Mouse (Mus musculus) layer of hippocampus, adult 9-10 months (tissue): ENCODE data around the gene 1110008P14Rik.
A peak's percentile ranks its signal among the peaks of the same experiment; 100 is the strongest.

Experiments used
- DNase-seq: peaks from one replicate; pipeline ENCODE4 v3.0.0; 2022; ENCODE audit warnings: low spot score

The 1110008P14Rik gene

DNA sequence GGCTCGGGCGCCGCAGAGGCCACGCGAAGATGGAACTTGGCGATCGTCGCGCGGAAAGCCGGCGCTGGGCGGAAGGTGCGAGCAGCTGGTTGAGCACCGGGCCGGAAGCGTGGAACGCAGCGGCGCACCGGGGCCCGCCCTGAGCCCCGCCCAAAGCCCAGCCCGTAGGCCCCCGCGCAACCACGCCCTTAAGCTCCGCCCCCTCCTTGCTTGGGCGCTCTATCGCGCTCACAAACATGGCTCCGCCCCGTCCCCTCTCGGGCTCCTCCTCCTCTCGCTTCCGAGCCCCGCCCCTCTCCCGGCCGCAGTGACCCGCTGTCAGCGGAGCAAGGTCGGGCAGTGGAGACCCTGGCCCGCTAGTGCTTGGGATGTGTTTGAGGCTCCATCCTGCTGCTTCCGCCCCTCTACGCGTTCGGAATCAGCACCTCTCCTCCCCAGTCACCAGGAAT is at the start of gene 1110008P14Rik:
Gene 1110008P14Rik, minus strand, starts transcription at position 164 of the 449 bp plus-strand sequence.
- DNase-seq: no peak

DNA sequence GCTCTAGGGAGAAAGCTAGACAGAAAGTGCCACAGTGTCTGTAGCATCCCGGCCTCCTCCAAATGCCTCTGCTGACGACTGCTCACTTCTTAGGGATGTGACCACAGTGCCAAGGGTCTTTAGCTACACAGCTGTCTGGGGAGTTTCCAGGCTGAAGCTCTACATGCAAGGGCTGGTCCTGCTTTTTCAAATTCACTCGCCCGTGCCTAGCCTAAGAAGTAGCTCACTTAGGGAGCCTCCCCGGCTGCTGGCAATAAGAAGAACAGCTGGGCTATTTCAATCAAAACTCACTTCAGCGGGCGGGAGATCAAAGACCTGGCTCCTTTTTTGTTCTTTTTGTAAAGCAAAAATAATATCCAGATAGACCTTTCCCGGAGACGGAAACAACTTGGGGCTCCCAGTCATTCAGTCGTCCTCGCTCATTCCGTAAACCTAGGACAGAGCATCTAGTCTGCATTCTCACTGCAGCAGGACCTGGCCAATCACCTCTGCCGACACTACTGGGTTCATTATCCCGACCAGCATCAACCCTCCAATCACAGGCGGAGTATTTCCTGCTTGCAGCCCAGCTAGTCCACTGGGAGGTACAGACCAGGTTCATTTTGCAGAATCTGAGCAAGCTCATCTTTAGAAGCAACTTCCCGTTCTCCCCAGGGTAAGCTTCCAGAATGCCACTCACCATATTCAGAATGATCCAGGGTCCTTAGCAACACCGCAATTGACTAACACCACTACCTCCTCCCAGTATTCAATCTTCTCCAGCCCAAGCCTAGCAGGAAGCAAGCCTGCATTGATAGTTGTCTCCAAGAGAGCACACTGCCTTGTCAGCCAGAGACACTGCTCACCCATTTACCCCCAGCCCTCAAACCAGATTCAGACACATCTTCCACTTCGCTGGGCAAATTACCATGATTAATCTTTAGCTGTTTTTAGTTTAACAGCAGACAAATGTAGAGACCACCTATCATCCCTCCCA is 49.3 kb upstream of the 1110008P14Rik start:
- peak; percentile 80 for DNase-seq

DNA sequence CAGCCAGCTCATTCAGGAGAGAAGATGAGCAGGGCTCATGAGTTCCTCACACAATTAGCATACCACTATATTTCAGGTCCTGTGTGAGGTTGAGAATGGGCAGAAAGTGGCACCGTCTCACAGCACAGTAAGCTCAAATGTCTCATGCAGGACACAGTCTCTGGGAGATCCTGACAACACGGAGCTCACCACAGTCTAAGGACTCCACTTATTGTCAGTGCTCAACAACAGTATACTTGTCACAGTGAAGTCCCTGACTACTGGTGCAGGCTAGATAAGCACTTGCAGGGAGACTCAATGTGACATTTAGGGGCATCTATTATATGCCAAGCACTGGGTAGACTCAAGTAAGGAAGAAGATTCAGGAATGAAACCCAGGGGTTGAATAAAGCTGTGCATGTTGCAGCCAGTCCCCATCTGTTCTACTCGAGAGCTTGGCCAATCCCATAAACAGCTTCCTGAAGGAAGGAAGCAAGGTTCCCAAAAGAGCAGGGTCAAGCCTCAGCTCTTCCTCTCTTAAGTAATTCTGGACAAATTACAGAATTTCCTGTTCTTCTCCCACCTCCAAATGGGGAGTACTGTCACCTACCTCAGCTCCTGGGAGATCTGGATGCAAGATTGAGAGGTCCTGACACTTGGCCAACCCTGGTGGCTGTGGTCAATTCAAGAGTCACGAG is 47.6 kb upstream of the 1110008P14Rik start:
- no peak for DNase-seq

DNA sequence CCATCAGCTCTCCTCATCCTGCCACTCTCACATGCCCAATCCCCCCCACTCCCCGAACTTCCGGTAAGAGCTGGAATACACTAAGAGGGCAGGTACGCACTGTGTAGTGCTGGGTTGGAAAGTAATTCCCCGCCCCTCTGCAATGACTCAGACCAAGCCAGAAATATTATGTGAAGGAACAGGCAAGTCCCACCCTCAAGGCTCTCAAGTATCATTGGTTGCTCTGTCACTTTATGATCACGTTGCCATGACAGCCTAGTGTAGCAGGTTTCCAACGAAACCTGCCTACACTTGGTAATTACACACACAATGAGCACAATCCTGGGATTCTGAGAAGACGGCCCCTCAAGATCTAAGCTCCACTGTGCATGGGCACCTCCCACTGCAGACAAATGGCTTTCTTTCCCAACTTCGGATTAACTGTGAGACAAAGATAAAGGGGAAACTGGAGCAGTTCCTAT is 46.6 kb upstream of the 1110008P14Rik start:
- DNase-seq: peak; percentile 59

DNA sequence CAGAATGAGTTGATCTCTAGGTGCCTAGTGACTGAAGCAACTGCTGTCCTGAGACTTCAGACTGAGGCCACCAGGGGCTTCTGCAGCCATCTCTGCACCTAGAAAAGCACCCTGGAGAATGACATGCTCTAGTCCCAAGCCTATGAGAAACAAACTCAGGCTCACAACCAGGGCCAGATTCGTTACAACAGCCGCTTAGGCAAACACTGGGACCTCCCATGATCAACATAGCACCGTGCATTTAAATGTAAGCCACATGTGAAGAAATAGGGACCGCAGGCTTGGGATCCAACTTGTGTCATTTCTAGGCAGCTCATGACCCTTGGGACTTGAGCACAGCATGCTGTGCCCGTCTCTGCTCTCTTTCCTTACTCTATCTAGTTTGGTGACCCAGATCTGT is 46.0 kb upstream of the 1110008P14Rik start:
- no peak for DNase-seq

DNA sequence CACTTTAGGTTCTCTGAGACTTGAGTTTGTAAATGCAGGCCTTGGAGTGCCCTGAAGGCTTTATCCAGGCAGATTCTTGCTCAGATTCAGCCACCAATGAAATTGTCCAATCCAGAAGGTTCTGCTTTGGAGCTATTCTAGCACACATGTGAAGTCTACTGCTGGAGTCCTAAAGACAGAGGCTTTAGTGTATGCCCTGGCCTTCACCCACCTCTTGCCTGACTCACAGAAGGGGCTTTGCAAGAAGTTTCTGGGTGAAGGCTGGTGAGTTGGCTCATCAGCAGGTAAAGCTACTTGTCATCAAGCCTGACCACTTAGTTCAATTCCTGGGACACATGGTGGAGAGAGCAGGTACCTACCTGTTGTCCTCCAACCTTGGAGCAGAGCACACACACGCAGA is 44.4 kb upstream of the 1110008P14Rik start:
- DNase-seq: no peak

DNA sequence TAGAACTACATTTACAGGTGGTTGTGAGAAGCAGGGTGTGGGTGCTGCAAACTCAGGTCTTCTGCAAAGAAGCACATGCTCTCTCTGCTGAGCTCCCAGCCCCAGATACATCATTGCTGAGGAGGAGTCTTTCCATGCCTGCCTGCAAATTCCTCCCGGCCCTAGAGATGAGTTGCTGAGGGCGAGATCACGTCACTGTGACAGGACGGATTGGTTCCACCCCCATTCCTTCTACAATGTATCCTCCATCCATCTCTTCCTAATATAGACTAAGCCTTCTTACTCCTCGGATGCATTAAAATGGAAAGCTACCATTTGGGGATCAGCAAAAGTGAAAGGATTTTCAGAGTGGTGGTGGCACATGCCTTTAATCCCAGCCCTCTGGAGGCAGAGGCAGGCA is 43.8 kb upstream of the 1110008P14Rik start:
- DNase-seq: no peak

DNA sequence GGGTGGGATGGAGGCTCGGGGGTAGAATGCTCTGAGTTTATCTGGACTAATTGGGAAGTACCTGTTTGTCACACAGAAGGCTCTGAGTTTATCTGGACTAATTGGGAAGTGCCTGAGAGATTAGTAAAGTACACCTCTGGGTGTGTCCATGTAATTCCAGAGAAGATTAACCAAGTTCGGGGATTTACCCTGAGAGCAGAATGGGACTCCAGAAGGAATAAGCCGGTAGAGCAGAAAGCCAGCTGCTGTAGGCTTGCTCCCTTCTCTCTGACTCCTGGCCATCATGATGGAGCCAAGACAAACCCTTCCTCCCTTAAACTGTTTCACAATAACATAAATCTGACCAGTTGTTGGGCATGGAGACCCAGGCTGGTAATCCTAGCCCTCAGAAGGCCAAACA is 43.1 kb upstream of the 1110008P14Rik start:
- DNase-seq: no peak

DNA sequence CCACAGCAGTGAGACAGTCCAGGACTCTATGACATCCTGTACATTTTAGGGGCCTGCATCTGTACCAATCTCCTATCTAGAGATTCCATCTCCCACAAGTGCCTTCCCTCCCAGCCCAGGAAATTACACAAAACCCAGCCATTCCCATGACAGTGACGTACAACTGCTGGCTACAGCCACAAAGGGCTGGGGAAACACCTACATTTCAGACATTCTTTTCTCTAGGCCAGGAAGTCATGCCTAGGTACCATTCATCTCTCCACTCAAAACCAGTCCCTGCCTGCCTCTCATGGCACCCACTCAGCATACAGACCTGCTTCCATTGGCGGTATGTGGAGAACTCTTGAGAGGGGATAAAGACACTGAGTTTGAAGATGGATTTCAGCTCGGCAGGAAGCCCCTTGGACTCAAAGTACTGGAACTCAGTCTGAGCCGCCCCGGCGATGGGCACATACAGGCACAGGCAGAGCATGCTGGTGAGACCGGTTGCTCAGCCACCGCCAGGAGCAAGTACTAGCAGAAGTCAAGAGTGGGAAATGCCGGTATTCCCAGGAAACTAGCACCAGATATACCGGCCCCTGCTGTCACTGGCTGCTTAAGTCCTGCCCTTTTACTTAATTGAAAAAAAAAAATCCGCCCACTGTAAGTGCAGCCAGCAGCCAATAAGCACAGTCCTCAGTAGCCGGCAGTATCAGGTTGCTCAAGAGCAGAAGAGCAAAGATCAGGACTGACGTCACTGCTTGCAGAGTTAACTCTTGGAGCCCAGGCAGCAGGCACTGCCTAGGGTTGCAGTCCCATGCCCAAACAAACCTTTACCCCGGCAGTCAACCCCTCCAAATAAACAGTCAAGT is 42.0 kb upstream of the 1110008P14Rik start:
- no peak for DNase-seq

DNA sequence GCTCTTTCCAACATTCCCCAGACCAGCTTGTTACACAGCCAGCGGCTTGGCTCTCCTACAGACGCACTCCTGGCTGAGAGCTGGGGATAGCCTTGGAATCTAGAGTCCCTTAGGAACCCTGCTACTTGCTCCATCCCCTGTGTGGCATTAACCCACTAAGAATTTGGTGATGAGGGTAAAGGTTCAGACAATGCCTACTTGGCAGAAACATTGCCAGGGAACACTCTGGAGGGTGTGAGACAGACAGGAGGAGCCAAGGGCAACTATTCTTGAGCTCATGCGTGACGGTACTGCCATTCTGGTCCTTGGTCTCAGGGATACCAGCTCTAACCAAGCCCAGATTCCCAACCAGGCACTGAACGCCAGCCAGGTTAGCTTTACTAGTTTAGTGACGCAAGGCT is 40.1 kb upstream of the 1110008P14Rik start:
- no peak for DNase-seq

DNA sequence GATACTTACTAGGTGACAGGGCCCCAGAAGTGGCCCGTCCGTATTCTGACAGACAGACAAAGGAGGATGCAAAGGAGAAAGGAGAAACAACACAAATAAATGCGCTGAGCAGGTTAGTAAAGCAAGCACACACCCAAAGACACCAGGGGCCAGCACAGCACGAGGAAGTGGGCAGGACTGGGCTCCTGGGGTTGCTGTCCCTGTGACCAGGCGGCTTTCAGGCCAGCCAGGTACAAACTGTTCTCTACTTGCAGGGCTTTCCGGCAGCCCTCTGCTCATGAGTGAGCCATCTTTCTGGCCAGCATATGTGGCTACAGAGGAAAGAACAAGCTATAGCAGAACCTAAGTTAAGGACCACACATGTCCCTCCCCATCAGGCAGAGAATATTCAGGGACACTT is 38.9 kb upstream of the 1110008P14Rik start:
- no peak for DNase-seq

DNA sequence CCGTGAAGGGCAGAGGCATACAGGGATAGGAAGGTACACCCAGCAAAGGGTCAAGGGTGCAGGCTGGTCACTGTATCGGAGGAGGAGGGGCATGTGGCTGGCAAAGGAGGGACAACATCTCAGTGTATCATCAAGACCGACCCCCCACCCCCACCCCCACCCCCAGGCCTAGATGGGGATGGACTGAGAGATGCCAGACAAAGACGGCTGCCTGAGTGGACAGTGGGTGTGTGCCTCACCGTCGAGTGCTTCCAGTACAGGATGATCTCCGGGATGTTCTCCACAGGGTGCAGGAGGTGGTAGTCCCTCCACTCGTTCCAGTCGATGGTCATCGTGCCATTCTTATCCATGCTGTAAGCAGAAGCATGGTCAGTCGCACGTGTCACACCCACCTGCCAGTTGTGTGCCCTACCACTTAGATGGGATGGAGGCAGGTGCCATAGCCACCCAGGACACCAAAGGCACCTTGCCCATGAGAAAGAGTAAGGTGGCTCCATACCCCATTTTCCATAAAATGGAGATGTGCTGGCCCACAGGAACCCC is 38.4 kb upstream of the 1110008P14Rik start:
- DNase-seq: no peak

DNA sequence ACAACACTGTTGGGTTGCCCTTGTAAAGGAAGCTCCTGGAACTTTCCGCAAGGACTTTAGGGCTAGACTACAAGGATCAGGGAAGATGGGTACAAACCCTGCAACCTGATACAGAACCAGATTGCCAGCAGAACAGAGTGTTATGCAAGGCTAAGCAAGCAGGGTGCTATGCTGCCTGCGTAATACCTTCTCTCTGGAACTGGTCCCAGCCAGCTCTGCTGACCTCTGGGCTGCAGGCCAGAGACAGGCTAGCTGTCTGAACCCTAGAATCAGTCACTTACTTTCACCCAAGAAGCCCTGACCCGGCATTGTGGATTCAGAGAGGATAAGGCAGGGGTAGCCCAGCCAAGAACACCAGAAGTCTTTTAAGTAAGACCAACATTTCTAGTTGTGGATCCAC is 37.6 kb upstream of the 1110008P14Rik start:
- no peak for DNase-seq

DNA sequence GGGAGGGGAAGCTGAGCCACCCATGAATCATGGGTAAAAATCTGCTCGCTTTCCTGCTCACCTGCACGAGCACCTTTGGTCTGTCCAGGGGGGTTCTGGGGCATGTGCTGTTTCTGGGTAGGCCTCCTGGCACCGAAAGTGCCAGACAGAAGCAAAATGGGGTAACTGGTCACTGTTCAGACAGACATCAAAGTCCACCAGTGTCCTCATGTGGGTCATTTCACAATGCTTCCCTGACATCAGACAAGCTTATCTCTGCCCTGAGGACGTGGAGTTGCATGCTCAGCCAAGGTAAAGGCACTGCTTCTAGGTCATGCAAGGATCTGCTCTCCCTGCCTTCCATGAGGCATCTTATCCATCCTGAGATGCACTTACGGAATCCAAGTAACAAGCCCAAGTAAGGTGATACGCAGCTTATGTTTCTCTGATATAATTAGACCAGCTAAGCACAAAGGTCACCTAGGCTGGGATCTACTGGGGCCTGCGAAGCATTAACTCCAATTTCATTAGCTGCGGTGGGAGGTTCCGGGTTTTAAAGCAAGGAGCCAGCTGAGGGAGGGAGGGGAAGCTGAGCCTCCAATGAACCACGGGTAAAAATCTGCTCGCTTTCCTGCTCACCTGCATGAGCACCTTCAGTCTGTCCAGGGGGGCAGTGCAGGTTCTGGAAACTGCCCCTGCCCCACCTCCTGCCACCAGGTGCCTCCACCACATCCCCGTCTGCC is 36.9 kb upstream of the 1110008P14Rik start:
- DNase-seq: no peak

DNA sequence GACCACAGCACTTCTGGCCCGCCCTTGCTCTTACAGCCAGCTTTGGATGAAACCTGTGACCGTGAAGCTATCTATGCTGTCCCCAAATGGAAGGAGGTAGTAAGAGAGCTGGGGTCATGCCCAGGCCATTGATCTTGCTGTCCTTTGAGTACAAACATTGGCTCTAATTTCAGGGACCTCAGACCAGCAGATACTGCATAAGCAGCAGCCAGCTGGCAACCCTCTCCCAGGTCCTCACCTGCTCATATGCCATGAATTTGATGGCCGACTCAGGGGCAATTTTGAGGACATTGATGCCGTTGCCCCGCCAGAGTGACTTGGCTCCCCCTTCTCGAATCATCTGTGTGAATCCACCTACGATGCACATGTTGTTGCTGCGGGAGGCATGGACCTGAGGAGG is 35.7 kb upstream of the 1110008P14Rik start:
- no peak for DNase-seq

DNA sequence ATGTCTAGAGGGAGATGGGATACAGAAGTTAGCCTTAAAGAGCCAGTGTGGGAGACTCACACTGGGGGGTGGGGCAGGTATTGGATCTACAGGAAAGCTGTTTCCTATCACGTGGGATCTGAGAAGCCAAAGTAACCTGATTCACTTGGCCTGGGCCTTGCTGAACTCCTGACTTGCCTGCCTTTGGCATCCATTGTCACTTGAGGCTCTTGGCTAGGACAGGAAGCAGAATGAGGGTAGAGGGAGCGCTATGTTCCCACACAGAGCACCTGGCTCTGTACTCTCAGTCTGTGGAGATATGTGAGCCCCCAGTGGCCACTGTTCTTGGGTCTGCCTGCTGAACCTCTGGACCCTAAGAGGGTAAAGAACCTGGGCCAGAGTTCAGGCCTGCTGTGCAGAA is 34.8 kb upstream of the 1110008P14Rik start:
- no peak for DNase-seq

DNA sequence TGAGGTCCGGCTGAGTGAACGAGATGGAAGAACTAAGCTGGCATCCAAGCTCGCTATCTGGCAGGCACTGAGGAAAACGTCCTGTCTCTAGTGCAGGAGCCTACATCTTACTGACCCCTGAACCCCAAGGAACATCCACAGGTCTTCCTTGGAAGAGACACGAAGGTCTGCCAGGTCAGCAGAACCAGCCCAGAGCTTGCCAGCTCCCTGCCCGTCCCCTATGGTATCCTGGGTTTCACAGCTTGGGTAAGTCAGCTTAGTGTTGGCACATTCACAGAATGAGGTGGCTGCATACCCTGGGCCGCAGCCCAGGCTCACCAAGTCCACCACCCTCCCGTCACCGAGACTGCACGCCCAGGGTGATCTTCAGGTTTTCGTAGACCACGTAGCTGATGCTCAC is 34.1 kb upstream of the 1110008P14Rik start:
- DNase-seq: no peak

DNA sequence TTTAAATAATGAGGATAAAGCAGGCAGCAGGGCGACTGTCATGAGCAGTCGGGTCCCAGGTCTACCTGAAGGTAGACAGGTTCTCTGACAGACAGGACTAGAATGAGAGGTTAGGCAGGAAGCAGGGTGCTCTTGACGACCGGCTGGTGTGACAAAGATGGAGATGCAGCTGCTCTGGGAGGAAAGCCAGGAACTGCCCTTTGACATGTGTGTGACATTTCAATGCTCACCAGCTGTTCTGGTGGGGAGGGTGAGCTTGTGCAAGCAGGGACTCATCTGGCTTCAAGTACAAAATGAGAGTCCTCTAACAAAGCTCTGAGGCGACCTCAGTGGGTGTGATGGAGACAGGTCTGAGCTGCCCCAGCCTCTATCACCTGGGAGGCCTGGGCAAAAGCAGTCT is 32.2 kb upstream of the 1110008P14Rik start:
- no peak for DNase-seq

DNA sequence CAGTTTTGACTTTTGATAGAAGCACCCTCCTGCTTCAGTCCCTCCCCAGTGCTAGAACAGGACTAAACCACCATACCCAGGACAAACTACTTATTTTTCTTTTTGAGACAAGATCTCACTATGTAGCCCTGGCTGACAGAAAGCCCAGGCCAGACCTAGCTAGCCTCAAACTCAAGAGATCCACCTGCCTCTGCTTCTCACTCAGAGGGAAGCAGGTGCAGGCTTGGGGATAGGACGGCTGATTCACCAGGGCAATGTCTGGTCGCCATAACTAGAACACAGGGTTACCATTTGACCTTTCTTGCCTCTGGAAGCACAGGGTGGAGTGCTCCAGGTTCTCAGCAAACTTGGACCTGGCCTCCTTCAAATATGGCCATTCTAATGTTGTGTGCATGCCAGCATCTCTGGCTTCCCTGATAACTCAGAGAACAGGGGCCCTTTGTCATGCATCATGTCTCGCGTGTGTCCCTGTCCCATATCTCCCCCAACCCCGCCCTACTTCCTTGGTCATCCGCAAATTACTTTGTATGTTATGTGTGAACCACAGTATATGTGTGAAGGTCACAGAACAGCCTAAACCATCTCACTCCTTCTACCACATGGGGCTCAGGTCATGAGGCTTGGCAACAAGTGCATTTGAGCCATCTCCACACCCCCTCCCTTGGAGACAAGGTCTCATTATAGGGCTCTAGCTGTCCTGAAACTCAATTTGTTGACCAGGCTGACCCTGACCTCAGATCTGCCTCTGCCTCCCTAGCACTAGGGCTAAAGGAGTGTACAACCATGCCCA is 31.2 kb upstream of the 1110008P14Rik start:
- no peak for DNase-seq

DNA sequence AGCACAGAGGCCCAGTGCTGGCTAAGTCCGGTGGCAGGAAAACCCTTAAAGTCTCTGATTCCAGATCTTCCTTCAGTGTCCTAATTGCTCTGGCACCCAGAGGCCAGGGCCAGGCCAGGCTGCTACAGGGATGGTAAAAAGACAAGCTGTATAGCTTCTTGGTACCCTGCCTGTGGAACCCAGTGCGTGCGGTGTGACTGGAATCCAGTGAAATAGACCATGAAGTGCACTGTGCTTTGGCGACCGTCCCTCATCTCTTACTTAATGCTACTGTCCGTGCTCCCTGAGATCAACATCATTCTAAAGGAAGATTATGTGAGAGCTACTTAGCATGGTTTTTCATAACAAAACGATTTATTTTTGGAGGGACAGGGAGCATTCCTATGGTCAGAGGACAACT is 29.7 kb upstream of the 1110008P14Rik start:
- no peak for DNase-seq
